Mouse (Mus musculus) ES-E14 (cell line): ENCODE data around the gene Ahnak2. TPM values are rescaled to one million over a fixed set of nuclear protein-coding genes. Genes with fewer than 3 reads are reported as not detected.
A peak's percentile ranks its signal among the peaks of the same experiment; 100 is the strongest.

Experiments used
- DNase-seq: peaks from one replicate; pipeline ENCODE4 v3.0.0-alpha.2; 2013; ENCODE audit warnings: low read depth, low spot score
- H3K27ac ChIP-seq: 2 replicates; pipeline ENCODE4 v1.5.1; 2012; ENCODE audit warnings: low read depth, mild to moderate bottlenecking, low read length, moderate library complexity, mixed read lengths; ENCODE audit not compliant: poor library complexity, insufficient read depth, severe bottlenecking
- H3K36me3 ChIP-seq: 2 replicates; pipeline ENCODE4 v1.6.1; 2012; ENCODE audit warnings: mild to moderate bottlenecking, low read length, moderate library complexity, mixed read lengths; ENCODE audit not compliant: control insufficient read depth, poor library complexity, insufficient read depth, severe bottlenecking
- H3K4me1 ChIP-seq, 2 experiments: fragments of 150-350 bp in 1 of 2; sonication (generic) in 1 of 2; 2 replicates each; pipeline ENCODE4 v1.6.1; 2012; ENCODE audit warnings: low read length in 2 of 2, mild to moderate bottlenecking in 1 of 2, mixed read lengths in 1 of 2; ENCODE audit not compliant: control insufficient read depth in 2 of 2, insufficient read depth in 2 of 2, poor library complexity in 1 of 2
- H3K4me3 ChIP-seq, 2 experiments: fragments of 150-350 bp in 1 of 2; sonication (generic) in 1 of 2; 2 replicates each; pipeline ENCODE4 v1.5.1; 2012; ENCODE audit warnings: low read length in 2 of 2, low read depth in 1 of 2, mild to moderate bottlenecking in 1 of 2, mixed read lengths in 1 of 2; ENCODE audit not compliant: insufficient read depth in 1 of 2, poor library complexity in 1 of 2, severe bottlenecking in 1 of 2
- H3K9ac ChIP-seq: 2 replicates; pipeline ENCODE4 v1.6.1; 2012; ENCODE audit warnings: low read depth, mild to moderate bottlenecking, low read length, mixed read lengths; ENCODE audit not compliant: poor library complexity, insufficient read depth, severe bottlenecking
- H3K9me3 ChIP-seq: fragments of 150-350 bp; sonication (generic); 2 replicates; pipeline ENCODE4 v1.6.1; 2012; ENCODE audit warnings: low read depth, mild to moderate bottlenecking, low read length; ENCODE audit not compliant: control insufficient read depth, insufficient read depth
- CHD2 ChIP-seq: IDR thresholded peaks from 2 replicates; pipeline ENCODE4 v1.6.1; 2014; ENCODE audit warnings: mild to moderate bottlenecking, low read depth, low read length, inconsistent platforms
- HCFC1 ChIP-seq: IDR thresholded peaks from 2 replicates; pipeline ENCODE4 v1.6.1; 2012; ENCODE audit warnings: low read length, inconsistent platforms, borderline replicate concordance; ENCODE audit not compliant: insufficient read depth
- MAFK ChIP-seq: IDR thresholded peaks from 2 replicates; pipeline ENCODE4 v1.6.1; 2014; ENCODE audit warnings: mild to moderate bottlenecking, low read depth, low read length, inconsistent platforms; ENCODE audit not compliant: insufficient read depth
- ZC3H11A ChIP-seq: IDR thresholded peaks from 2 replicates; pipeline ENCODE4 v1.6.1; 2012; ENCODE audit warnings: low read depth, mild to moderate bottlenecking, inconsistent platforms, low read length, borderline replicate concordance
- ZNF384 ChIP-seq: IDR thresholded peaks from 2 replicates; pipeline ENCODE4 v1.6.1; 2012; ENCODE audit warnings: low read depth, low read length, inconsistent platforms
- in situ Hi-C, 2 experiments: fragments of 600-800 bp; cut with MboI; formaldehyde crosslinking; loops; one replicate each; pipeline ENCODE4 v1.15.1; 2025; ENCODE audit warnings: low sequenced_read_pairs in 2 of 2, inconsistent platforms in 1 of 2; ENCODE audit not compliant: unreplicated experiment in 2 of 2
- total RNA-seq: library from RNA; depleted of rRNA; stranded (reverse); fragments of 300-350 nt; gene quantifications from 2 replicates; pipeline ENCODE4 v1.2.3, GENCODE M21; 2012

Gene Ahnak2
- total RNA-seq, 1 experiment: 22.8 TPM

DNA sequence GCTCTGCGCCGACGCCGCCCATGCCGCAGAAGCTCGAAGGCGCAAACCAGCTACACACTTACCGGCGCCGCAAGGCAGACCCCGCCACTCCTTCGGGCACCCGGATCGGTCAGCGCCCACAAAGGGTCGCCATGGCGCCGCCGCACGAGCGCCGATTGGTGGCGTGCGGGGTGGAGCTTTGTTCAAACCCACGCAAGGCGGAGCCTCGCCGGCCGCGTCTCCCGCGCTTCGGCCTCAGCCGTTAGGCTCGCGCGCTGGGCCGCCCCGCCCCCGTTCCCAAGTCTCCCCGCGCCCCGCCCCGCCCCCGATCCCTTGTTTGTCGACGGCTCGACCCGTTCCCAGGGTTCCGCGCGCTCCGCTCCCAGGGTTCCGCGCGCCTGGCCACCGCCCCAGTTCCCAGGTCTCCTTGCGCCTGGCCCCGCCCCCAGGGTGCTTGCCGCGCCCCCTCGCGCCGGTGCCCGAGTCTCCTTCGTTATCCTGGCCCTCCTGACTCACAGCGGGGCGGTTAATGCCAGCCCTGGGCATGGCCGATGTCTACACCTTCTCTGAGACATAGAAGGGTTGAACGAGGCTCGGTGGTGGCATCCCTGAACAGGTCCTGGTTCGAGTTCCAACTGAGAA is 26.9 kb upstream of the Ahnak2 start, which contains the start of gene Cdca4:
Gene Cdca4, minus strand, starts transcription at position 180 of the 621 bp plus-strand sequence.
- peak; percentile 96 for DNase-seq
- peaks cover 8 to 23% of the 10 kb centered on the region in 2 experiments for H3K4me1 ChIP-seq
- no peaks in the 10 kb centered on the region for H3K9me3 ChIP-seq
- peak within 1 kb of the TSS; percentile 89 for H3K27ac ChIP-seq
- peak within 1 kb of the TSS; percentile 98 to 99 for H3K4me3 ChIP-seq
- H3K36me3 ChIP-seq: peaks cover 24% of the 10 kb centered on the region
- TF ChIP-seq HCFC1 (peak; percentile 17; the same call in 1 of the 2 replicates), ZC3H11A (no peak), CHD2 (no peak)
- peak within 1 kb of the TSS; percentile 97 for H3K9ac ChIP-seq
- in situ Hi-C loops: no loop called here

DNA sequence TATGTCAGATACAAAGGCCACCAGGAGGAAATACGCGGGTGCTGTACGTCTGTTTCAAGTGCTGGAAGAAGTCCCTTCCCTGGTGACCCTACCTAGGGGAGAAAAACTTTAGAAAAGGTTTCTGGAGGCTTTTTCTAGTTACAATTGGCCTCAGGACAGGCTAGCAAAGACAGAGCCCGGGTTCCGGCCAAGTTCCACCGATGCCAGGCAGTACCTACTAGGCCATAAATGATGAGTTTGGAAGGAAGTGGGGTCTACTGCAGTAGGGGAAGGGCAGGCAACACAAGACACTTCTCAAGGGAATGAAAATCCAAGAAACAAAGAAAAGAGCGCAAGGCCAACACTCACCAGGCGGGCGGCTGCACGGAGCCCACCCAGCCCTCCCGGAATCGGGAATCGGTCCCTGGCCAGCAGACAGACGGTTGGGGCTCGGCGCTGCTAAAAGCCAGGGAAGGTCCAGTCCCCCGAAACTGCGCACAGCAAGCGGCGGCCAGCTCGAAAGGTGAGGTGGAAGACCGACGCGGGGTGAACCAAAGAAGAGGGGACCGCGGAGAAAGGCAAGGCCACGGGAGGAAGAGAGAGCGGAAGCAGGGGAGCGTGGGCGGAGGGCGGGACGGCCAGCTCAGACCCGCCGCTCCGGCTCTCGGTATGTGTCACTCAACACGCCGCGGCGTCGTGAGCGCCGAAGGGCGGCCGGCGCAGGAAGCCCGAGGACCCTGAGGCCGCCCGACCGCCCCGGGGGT is 26.2 kb upstream of the Ahnak2 start:
- H3K36me3 ChIP-seq: peaks cover 25% of the 10 kb centered on the region
- peak overlapping the region; percentile 89 for H3K27ac ChIP-seq
- no peaks in the 10 kb centered on the region for H3K9me3 ChIP-seq
- peak overlapping the region; percentile 98 to 99 for H3K4me3 ChIP-seq
- H3K4me1 ChIP-seq: peaks cover 10 to 27% of the 10 kb centered on the region in 2 experiments
- no peak; the same call in 1 of the 2 replicates for TF ChIP-seq HCFC1
- no peak for TF ChIP-seq ZNF384
- TF ChIP-seq MAFK: no peak
- TF ChIP-seq ZC3H11A: no peak
- TF ChIP-seq CHD2: no peak
- no peak for DNase-seq
- in situ Hi-C loops: no loop called here
- peak overlapping the region; percentile 97 for H3K9ac ChIP-seq

DNA sequence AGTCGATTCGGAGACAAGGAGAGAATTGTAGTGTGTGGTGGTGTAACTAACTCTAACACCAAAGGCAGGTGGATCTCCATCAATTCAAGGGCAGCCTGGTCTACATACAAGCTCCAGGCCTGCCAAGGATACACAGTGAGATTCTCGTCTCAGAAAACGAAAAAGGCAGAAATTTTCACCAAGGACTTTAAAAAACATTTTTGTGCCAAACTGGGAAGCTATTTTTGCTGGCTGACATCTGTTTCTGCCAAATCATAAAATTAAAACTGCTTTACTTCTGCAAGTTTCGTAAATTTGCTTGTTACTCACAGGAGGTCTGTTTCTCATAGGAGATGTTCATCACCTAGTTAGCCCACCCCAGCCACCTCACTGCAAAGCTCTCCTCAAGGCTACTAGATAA is 23.4 kb upstream of the Ahnak2 start:
- no peak overlapping the region; a peak in 1 of 4 replicates for H3K4me3 ChIP-seq
- in situ Hi-C loops: no loop called here
- TF ChIP-seq MAFK (no peak), ZC3H11A (no peak), CHD2 (no peak), HCFC1 (no peak), ZNF384 (no peak)
- DNase-seq: no peak
- no peaks in the 10 kb centered on the region for H3K9me3 ChIP-seq
- H3K27ac ChIP-seq: no peak overlapping the region
- peaks cover 17 to 30% of the 10 kb centered on the region in 2 experiments for H3K4me1 ChIP-seq
- H3K9ac ChIP-seq: no peak overlapping the region; the same call in 1 of the 2 replicates
- H3K36me3 ChIP-seq: peaks cover 31% of the 10 kb centered on the region

DNA sequence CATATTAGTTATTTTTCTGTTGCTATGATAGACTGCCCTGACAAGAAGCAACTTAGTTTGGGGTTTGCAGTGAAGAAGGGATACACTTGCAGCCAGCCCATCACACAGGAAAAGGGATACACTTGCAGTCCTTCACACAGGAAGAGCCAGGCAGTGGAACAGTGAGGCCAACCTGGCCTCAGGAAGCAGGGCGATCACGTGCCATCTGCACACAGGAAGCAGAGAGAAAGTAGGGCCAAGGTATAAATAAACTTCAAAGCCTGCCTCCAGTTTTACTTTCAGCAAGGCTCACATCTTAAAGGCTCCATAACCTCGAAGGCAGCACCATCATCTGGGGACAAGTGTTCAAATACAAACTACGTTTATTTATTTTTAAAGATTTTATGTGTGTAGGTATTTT is 20.8 kb upstream of the Ahnak2 start:
- Histone ChIP-seq H3K9me3 (no peaks in the 10 kb centered on the region), H3K4me3 (no peak overlapping the region), H3K36me3 (peaks cover 51% of the 10 kb centered on the region), H3K4me1 (peaks cover 18 to 30% of the 10 kb centered on the region in 2 experiments), H3K27ac (no peak overlapping the region), H3K9ac (no peak overlapping the region)
- no peak for TF ChIP-seq CHD2
- no peak for TF ChIP-seq ZNF384
- TF ChIP-seq HCFC1: no peak
- TF ChIP-seq MAFK: no peak
- TF ChIP-seq ZC3H11A: no peak
- in situ Hi-C loops: no loop called here
- no peak for DNase-seq
